Mouse (Mus musculus): ENCODE measurements at regions not wholly inside any gene's neighbourhood (a gene's known extent, or its start where the extent isn't known, plus 50 kb on each side); places are given as distances from the start of the nearest gene placed in this dataset.

DNA sequence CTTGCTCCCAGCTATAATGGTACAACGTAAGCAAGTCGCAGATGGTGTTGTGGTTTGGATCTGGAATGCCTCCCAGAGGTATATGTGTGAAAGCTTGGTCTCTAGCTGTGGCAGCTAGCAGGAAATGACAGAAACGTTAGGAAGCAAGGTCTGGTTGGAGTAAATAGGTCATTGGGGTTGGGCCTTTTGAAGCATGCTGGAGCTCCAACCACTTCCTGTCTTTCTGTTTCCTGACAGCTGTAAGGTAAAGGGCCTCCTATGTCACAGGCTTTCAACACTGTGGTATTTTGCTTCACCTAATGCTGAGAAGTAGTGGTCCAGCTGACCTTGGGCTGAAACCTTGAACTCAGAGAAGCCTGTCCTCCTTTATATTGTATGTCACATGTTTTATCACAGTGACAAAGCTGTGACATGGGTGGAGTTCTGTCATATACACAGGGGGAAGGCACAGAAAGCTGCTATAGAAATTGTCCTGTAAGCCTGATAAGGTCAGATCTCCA lies 106.8 kb upstream of the Nabp1 start:
- TF ChIP-seq EP300 (IDR thresholded peaks at IDR 0.05; ENCODE audit: low read depth) (no peak), CTCF (IDR thresholded peaks at IDR 0.05; ENCODE audit: low read depth) (no peak)
